Mouse (Mus musculus): ENCODE results near the gene Habp2.
"Not testable (repeated sequence)": the region's sequence is repeated elsewhere in the genome, so short reads cannot be mapped to it uniquely, and the experiment has no call there.

The Habp2 gene

GRCm38 (mm10) chr19:56357374-56357708 is 70.4 kb downstream of the Habp2 start:
- DNase-seq (ENCODE audit: low read depth, low spot score), result not testable (repeated sequence)

- DNase-seq (ENCODE audit: low read depth, low spot score), result no peak
These were observed 72.0 kb downstream of the Habp2 start for GRCm38 (mm10) chr19:56358890-56359289.

- no peak for DNase-seq (ENCODE audit: low read depth, low spot score)
These were observed 77.0 kb downstream of the Habp2 start for GRCm38 (mm10) chr19:56363721-56364460.

GRCm38 (mm10) chr19:56364563-56364962 is 77.6 kb downstream of the Habp2 start:
- DNase-seq (ENCODE audit: low read depth, low spot score), result no peak

GRCm38 (mm10) chr19:56366168-56366567 is 79.2 kb downstream of the Habp2 start:
- DNase-seq (ENCODE audit: low read depth, low spot score), result no peak

GRCm38 (mm10) chr19:56366625-56367024 is 79.7 kb downstream of the Habp2 start:
- DNase-seq (ENCODE audit: low read depth, low spot score), result no peak

- no peak for DNase-seq (ENCODE audit: low read depth, low spot score)
These were observed 80.8 kb downstream of the Habp2 start for GRCm38 (mm10) chr19:56367778-56368177.

- DNase-seq (ENCODE audit: low read depth, low spot score), result no peak
These were observed 82.0 kb downstream of the Habp2 start for GRCm38 (mm10) chr19:56368912-56369311.
